Mouse (Mus musculus) heart, adult 9 months (tissue): ENCODE measurements around the gene Olig1.
"Not testable (repeated sequence)": the region's sequence is repeated elsewhere in the genome, so short reads cannot be mapped to it uniquely, and the experiment has no call there.

Experiments used
- DNase-seq, 2 experiments: peaks; one replicate each; pipeline ENCODE4 v3.0.0; 2022; ENCODE audit warnings: low spot score in 2 of 2

The Olig1 gene

DNA sequence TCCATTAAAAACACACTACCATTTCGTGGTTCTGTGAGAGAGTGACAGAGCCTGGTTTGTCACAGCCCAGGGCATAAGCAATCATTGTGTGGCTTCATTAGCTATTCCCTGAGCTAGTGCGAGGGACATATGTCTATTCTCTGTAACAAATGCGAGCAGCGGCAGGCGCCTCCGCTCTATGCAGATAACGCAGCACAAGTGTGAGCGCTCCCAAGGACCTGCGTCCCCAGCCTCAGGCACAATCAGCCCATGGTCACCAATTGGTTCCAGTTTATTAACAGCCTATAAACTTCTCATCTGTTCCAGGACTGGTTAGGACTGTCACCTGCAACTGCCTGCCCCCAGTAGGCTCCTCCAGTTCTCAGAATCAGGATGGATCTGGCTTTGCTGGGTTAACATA lies 23.3 kb upstream of the Olig1 start:
- no peak for DNase-seq

DNA sequence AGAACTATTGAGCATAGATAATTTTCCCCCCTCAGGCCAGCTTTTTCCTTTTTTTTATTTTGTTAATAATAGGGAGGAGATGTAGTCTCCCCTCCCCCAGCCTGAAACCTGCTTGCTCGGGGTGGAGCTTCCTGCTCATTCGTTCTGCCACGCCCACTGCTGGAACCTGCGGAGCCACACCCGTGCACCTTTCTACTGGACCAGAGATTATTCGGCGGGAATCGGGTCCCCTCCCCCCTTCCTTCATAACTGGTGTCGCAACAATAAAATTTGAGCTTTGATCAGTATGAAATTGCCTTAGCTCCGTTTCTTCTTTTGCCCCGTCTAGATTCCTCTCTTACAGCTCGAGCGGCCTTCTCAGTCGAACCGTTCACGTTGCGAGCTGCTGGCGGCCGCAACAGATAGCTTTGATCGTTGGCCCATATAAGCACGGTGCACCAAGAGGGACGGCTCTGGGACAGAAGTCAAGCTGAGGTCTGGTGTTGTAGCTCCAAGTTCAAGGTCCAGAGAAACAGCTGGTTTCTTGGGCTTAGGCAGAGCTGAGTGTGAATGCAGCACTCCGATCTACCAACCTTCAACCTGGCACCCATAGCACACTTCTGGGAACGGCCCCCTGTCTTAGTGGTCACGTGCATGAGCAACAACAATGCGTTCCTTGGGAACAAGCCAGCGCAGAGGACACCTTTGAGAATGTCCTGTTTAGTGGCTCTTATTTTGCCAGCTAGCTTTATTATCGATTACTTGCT lies 14.0 kb upstream of the Olig1 start:
- DNase-seq: not testable (repeated sequence)

DNA sequence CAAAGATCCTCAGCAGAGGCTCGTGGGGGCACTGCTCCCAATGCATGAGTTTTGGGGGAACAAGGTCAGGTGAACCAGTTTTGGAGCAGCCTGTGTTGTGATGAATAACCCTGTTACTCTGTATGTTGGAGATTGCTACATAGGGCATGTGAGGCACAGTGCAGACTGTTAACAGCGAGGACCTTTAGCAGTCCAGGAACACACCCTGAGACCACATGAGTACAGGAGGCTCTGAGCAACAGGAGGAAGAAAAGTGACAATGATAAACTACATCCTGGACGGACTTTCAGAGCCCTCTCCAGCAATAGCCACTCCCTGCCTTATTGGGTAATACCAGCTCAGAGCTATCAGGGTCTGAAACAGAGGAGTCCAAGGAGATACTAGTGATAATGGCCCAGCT lies 10.6 kb upstream of the Olig1 start:
- no peak for DNase-seq

DNA sequence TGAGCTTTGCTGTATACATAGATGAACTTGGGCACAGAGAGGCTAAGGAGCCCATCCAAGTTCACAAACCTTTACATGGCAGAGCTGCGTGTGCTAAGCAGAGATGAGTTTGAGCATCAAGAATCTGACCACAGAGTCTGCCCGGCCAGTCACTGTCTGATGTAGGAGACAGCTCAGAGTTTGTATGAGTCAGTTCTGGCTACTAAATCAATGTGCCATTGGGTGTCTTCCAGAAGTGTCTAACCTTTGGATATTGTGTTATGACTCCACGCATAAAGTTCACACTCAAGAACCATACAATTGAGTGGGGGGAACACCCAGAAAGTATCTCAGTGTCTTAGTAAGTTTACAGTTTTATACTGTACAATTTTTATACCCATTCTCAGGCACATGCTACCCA lies 8.7 kb upstream of the Olig1 start:
- no peak for DNase-seq

DNA sequence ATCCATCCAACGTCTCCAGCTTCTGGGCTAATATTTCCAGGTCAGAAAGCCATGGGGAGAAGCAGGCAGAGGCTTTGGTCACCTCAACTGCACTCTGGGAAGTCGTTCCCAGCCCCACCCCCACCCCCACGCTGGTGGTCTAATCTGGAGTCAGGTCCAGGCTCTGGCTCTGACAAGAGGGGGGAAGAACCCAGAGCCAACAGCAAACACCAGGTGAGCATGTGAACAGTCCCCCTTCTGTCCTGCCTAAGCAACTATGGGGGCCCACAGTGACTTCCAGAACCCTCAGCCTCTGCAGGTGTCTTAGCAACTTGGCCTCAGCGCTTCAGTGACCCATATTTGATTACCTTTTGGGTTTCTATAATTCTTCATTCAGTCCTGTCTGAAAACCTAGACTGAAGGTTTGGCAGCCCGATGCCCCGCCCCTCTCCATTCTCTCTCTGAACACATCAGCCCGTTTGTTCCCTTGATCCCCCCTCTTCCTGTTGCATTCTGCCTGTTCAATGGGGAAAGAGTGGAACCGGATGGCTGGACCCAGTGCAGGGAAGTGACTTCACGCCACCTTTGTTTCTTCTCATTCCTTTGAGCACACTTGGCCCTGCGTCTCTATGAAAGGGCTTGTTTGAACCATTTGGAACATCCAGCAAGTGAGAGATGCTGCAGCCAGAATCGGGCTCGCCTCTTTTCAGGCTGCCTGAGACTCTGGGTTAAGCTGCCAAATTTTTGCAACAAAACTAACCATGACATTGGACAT lies 6.9 kb upstream of the Olig1 start:
- DNase-seq: no peak

DNA sequence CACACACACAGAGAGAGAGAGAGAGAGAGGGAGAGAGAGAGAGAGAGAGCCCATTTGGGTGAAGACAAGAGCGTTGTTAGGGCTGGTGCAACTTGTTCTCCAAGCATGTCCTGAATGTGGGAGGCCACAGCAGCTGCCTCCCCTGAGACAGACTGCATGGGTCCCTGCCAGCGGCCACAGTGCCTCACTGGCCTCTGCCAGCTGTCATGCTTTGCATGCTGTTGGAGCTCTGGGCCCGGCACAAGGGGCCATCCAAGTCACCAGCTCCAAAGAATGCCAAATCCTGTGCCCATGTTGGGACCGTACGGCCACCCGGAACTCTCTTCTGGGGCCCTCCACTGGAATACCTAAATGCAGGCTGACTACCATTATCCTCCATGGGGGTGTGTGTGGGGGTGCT lies 3.6 kb upstream of the Olig1 start:
- DNase-seq: no peak

DNA sequence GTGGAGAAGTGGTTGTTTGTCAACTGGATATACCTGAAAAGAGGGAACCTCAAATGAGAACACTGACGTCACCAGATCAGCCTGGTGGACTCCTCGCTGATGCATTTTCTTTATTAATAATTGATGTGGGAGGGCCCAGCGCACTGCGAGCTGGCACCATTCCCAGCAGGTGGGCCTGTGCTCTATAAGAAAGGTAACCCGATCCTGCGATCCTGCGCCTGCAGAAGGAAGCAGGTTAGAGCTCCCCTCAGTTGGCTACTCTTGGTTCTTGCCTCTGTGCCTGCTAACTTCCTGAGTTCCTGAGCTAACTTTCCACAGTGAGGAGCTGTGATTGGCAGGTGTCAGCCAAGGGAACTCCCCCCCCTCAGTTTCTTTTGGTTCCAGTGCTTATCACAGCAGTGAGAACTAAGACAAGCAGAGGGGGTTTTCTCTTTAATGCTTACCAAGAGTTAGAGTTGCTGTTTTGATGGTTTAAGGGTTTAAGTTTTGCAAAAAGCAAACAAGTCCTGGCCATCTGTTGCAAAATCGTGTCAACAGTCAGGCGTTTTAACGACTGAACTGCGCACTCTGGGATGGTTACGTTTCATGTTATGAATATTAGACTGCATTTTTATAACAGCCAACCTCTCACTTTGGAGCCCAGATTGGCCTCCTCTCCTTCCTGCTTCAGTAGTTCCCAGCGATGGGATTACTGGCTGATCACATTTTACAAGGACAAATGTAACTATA lies 684 bp upstream of the Olig1 start:
- no peak for DNase-seq

DNA sequence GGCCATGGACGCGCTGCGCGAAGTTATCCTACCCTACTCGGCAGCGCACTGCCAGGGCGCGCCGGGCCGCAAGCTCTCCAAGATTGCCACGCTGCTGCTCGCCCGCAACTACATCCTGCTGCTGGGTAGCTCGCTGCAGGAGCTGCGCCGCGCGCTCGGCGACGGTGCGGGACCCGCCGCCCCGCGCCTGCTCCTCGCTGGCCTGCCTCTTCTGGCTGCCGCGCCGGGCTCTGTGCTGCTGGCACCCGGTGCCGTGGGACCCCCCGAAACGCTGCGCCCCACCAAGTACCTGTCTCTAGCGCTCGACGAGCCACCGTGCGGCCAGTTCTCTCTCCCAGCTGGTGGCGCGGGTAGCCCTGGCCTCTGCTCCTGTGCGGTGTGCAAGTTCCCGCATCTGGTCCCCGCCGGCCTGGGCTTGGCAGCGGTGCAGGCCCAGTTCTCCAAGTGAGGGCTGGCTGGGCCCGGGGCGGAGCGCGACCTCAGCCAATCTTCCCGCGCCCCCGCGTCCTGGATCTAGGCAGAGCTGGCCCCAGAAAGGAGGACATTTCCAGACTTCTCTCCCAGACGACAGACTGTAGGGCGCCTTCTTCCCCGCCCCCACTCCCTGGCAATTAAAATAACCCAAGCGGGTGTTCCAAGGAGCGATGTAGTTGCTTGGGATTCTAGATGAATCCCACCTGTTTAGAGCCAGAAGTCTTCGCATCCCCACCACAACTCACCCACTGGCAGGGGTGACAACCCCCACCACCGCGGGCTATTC lies 820 bp downstream of the Olig1 start:
- no peak for DNase-seq

DNA sequence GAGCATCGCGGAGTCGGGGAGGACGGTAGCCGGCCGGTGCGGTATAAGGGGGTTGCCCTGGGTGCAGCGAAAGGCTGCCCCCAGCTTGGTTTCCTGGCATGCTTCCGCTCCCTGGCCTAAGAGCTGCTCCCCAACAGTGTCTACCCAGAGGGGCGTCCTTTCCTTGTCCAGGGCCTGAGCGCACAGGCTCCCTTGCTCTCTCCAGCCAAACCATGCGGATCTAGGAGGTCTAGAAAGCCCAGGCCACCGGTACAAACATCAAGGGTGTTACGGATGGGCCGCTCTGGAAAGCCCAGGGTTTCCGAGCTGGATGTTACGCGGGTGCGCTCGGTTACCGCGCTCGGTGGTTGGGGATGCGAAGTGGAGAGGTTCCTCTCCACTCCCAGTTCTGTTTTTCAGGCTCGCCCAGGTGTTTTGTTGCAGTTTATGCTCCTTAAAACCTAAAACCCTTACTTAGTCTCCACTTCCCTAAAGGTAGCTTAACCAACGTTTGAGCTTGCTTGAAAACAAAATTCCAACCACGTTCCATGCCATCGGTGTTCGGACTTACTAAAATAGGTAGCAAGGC lies 1.5 kb downstream of the Olig1 start:
- DNase-seq: no peak

DNA sequence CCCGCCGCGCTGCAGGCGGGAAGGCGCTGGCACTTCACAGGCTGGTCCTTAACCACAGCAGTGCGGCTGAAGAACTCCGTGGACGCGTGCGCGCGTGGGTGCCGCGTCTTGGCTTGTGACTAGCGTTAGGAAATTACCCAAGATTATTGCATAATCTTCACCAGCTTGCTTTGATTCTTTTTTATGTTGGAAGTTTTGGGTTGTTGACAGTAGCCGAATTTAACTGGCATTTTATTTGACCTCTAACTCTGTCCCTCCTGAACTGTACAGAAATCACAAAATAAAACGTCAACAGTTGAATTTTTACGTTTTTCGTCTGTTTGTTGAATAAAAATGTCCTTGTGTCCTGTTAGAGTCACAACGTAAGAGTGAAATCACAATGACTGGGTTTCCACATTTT lies 2.1 kb downstream of the Olig1 start:
- DNase-seq: no peak

DNA sequence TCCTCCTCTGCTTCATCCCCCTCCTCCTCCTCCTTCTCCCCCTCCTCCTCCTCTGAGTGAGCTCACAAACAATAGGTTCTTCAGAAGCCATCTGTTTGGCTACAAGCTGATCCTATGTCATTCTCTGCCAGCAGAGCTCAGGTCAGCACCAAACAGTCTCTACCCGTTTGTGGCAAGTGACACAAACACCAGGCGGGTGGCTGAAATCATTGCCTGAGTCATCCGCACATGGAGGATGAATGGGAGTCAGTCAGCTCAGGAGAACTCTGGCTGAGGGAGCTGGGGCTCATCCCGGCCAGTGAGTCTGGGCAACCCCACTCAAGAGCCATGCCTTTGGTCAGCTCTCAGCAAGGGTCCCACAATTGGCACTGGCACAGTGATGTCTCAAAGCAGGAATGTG lies 10.9 kb downstream of the Olig1 start:
- no peak for DNase-seq

DNA sequence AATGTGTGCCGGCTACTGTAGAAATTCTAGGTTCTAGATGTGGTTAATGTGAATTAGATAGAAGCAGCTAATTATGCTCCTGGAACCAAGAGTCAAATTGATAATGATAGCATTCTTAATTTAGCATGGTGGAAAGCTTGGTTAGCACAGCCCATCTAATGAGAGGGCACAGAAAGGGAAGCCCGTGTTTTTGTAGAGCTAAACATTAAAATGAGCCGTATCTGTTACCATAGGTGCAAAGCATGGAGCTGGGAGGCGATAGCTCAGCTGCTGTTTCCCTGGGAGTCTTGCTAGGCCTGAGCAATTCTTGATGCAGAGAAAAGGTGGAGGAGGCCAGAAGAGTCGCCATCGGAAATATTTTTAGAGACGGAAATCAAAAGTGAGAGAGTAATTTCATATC lies 22.5 kb downstream of the Olig1 start:
- DNase-seq: no peak

DNA sequence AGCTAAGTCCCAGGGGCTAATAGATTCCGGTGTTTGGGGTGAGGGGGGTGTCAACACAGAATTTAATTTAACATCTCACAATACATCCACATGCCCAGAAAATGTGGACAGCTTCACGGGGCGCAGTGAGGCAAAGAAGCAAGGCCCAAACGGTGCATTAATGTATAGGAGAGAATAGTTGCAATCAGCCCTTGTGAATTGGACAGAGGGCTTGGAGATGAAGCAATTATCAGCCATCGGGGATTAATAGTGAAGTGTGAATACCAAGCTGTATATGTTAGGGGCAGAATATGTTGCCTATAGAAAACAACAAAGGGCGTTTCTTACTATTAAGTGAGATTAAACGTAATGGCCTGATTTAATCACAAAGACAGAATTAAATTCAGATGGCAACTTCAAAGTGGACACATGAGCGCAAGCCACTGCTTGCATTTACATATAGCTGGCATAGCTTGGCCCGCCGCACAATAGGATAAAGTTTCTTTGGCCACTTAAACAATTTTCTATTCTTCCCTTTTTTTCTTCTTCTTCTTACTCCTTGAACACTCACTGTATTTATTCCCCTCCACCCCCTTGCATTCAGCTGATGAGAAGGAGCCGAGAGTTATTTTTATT lies 23.3 kb downstream of the Olig1 start:
- no peak for DNase-seq

DNA sequence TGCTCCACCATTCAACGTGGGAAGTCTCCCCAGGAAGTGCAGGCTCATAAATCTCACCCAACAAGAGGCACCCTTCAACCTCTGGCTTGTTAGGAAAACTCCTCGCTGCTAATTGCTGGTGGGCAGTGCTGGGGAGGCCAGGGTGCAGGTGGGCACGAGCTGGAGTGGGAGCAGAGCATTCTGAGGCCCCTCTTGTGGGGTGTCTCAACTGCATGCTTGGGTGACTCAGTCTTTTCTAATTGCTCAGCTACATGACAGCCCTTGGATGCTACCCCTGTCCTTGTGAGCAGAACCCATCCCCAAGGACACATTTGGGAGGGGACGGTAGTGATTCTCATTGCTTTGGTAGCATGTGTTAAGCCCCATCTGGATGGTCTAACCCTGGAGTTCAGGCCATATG lies 28.2 kb downstream of the Olig1 start:
- no peak for DNase-seq

DNA sequence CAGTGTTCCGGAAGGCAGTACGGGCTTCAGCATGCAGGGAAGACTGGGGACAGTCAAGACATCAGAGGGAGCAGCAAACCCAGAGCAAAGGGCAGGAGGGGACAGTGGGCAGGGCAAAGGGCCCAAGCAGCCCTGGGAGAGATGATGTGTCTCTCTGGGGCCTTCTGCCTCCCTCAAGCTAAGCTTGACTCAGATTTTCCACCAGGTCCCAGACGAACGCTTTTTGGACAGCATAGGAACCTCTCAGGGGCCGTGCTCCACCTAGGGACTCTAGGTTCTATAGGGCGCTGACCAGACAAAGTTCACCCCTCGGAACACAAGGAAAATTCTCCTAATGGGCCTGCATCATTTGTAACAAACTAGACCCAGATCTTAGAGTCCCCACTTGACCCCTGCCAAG lies 29.8 kb downstream of the Olig1 start:
- DNase-seq: no peak

DNA sequence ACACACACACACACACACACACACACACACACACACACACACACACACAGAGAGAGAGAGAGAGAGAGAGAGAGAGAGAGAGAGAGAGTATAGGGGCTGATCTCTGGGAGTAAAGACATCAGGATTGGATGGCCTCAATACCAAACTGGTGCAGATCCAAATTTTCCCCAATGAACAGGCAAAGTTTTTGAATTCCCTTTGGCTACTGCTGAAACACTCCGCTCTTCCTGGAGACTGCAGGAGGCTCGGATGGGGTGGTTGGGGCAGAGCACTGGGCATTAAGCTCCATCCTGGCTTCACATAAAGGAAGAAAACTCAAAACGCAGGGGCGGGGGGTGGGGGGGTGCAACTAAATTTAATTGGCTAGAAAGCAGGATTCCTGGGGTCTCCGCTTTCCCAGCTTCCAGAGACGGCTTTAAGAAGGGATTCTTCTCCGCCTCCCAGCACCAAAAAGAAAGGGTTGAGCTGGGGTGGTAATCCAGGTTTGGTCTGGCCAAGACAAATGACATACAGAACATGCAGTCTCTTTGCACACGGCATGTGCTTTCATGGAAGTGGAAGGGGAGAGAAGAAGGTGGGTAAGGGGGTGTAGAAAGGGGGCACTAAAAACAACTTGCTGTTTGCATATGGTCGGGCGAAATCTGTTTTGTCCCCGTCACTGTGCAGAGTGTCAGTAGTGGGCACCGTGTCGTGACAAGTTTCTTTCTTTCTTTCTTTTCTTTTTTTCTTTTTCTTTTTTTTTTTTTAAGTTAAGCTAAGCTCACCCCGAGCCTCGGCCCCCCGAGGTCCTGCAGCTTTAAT lies 31.3 kb downstream of the Olig1 start:
- no peak for DNase-seq

DNA sequence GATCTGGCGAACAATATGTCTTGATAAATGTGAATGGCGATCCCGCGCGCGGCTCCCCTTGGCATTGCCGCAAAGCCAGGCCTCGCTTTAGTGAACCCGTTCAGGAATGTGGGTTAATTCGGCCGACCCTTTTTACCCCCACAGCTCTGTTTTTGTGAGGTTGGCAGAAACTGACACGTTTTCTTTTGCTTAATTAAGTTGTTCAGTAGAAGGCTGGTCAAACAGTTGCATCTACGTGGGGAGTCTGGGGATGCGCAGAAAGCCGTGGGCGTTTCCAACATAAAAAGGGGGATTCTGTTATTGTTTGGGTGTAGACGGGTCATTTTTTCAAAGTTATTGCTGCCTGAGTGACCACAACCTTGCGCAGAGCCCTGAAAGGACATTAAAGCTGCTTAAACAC lies 31.9 kb downstream of the Olig1 start:
- no peak for DNase-seq

DNA sequence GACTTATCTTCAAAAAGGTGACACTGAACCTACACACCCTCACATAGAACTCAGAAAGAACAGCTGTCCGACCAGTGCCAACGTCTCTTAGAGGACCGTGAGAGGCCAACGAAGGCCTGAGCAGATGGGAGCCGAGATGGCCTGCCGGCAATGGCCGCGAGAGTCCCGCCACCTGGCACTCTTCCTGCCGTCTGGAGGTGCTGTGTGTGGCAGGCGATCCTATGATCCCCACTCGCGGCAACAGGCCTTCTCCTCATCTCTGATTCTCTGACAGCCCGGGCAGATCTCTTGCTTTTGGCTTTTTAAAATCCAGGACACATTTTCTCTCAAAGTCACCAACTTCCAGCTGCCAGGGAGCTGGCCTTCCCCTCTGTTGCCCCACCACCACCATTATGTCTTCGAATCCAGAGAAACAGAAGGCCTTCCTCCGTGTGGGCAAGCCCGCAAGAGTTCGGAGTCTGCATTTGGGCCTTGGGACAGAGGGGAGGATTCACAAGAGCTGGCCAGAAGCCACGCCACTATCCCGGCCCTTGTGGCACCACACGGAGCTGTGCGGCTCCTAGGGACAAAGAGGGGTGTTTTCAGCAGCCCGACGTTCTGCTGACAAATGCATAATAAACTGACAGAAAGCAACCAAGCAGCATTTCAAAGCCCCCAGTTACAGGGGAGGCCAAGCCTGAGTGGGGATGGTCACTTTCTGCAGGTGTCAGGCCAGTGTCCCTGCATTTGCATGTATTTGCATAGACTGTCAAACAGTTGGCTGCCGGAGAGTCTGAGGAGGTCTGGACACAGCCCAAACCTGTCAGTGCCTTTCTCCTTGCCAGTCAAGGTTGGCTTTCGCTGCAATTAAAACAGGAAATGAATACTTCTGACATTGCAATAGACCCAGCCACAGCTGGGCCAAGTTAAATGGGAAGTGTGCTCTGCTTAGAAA lies 34.5 kb downstream of the Olig1 start:
- no peak for DNase-seq

DNA sequence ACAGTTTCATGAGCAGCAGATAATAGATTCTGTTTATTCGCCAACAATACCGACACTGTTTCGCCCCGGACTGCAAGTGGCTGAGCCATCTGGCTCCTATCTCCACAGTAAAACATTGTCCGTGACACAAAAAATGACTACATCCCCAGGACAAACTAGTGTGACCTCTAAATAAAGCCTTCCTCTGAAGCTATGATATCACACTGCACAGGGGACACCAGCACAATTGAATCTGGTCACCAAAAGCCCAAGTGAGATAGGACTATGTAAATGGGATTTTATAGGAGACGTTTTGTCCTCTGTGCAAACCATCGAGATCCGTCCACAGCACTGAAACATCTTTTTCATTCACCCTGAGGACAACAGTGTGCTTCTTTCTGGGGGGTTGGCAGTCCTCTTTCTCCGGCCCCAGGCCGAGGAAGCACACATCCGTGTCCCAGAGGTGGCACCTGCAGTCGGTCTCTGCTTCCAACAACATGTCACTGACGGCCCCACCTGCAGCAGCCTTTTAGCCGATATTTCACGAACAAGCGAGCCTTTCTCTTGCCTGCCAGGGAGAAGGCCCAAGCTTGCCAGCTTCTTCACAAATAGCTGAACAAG lies 36.0 kb downstream of the Olig1 start:
- no peak for DNase-seq
